Mouse (Mus musculus) hindlimb bud, embryonic 11.5 days (tissue): ENCODE data around the gene Atp6v0a2.

ENCODE experiments used
- DNase-seq: peaks from one replicate; pipeline ENCODE4 v3.0.0-alpha.2; 2012; ENCODE audit warnings: low read depth, low spot score; ENCODE audit errors: extremely low spot score

The Atp6v0a2 gene

GRCm38 (mm10) chr5:124636139-124636538, 7.8 kb downstream of the Atp6v0a2 start:
- no peak for DNase-seq

GRCm38 (mm10) chr5:124636694-124637093, 8.3 kb downstream of the Atp6v0a2 start:
- no peak for DNase-seq

GRCm38 (mm10) chr5:124637300-124637699, 8.9 kb downstream of the Atp6v0a2 start:
- no peak for DNase-seq

- no peak for DNase-seq
These were observed 9.5 kb downstream of the Atp6v0a2 start for GRCm38 (mm10) chr5:124637836-124638235.

- DNase-seq, result no peak
These were observed 85.4 kb downstream of the Atp6v0a2 start for GRCm38 (mm10) chr5:124713741-124714140.

- no peak for DNase-seq
These were observed 86.8 kb downstream of the Atp6v0a2 start for GRCm38 (mm10) chr5:124715135-124715534.

- DNase-seq, result no peak
These were observed 89.6 kb downstream of the Atp6v0a2 start for GRCm38 (mm10) chr5:124717969-124718368.

GRCm38 (mm10) chr5:124718396-124718795, 90.0 kb downstream of the Atp6v0a2 start:
- DNase-seq, result no peak

GRCm38 (mm10) chr5:124723125-124723524, 94.7 kb downstream of the Atp6v0a2 start:
- no peak for DNase-seq

- no peak for DNase-seq
These were observed 96.6 kb downstream of the Atp6v0a2 start, which contains the start of gene Dnah10 for GRCm38 (mm10) chr5:124724997-124725396. Dnah10 (plus strand) TSS chr5:124725085.

GRCm38 (mm10) chr5:124729662-124730206, 101.4 kb downstream of the Atp6v0a2 start:
- DNase-seq, result no peak

- DNase-seq, result no peak
These were observed 105.6 kb downstream of the Atp6v0a2 start for GRCm38 (mm10) chr5:124733961-124734360.

GRCm38 (mm10) chr5:124741898-124742599, 113.7 kb downstream of the Atp6v0a2 start:
- no peak for DNase-seq

GRCm38 (mm10) chr5:124743841-124744240, 115.5 kb downstream of the Atp6v0a2 start:
- DNase-seq, result no peak

GRCm38 (mm10) chr5:124746220-124746619, 117.8 kb downstream of the Atp6v0a2 start:
- no peak for DNase-seq

- no peak for DNase-seq
These were observed 119.9 kb downstream of the Atp6v0a2 start for GRCm38 (mm10) chr5:124748296-124748695.

- no peak for DNase-seq
These were observed 123.3 kb downstream of the Atp6v0a2 start for GRCm38 (mm10) chr5:124751656-124752055.

- no peak for DNase-seq
These were observed 132.6 kb downstream of the Atp6v0a2 start for GRCm38 (mm10) chr5:124761011-124761410.

GRCm38 (mm10) chr5:124761787-124762186, 133.4 kb downstream of the Atp6v0a2 start:
- no peak for DNase-seq
